Mouse (Mus musculus): Measurements from ENCODE around the gene Slc35g3. TPM values are rescaled to one million over a fixed set of nuclear protein-coding genes. Genes with fewer than 3 reads are reported as not detected.
"Not testable (repeated sequence)": the region's sequence is repeated elsewhere in the genome, so short reads cannot be mapped to it uniquely, and the experiment has no call there.

Gene Slc35g3
- polyA plus RNA-seq, 1 experiment from 2014 or later, result not detected

DNA sequence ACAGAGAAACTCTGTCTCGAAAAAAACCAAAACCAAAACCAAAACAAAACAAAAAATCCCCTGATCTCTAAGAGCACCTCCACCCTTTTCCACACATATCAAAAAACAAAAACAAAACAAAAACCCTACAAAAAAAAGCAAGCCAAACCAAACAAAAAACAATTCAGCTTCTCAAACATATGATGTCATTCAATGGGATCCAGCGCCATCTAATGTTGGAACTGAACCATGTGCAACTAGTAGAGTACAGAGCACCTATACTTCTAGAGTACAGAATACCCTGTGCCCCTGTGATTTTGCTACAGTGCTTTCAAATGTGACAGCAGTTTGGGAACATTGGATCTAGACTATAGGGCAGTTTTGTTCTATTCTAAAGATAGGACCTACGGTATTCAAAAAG lies 7.1 kb downstream of the Slc35g3 start:
- Histone ChIP-seq H3K27me3 (ENCODE audit: insufficient read depth, low read length) (no peaks in the 10 kb centered on the region), H3K27ac (ENCODE audit: low read depth) (no peak overlapping the region), H3K4me3 (ENCODE audit: low read depth, low read length) (no peak overlapping the region), H3K9me3 (ENCODE audit: low read length) (no peaks in the 10 kb centered on the region), H3K4me2 (ENCODE audit: low read depth, low read length) (peak overlapping the region; percentile 96; the same call in 1 of the 2 replicates), H3K4me1 (ENCODE audit: insufficient read depth) (peaks cover 39% of the 10 kb centered on the region), H3K36me3 (replicated peaks; ENCODE audit: insufficient read depth, low read length) (0 out of 2 replicates have a peak, but pooled peaks cover 5% of the 10 kb centered on the region), H3K9ac (replicated peaks) (no peak overlapping the region)
- 45% methylated on average over 3 of the region's 3 CpGs for WGBS (ENCODE audit: insufficient replicate concordance)
- DNase-seq, result no peak
- no peak for ATAC-seq
- TF ChIP-seq EP300 (IDR thresholded peaks at IDR 0.05; ENCODE audit: low read depth) (no peak), CTCF (IDR thresholded peaks at IDR 0.05; ENCODE audit: low read depth) (peak; percentile 84)

DNA sequence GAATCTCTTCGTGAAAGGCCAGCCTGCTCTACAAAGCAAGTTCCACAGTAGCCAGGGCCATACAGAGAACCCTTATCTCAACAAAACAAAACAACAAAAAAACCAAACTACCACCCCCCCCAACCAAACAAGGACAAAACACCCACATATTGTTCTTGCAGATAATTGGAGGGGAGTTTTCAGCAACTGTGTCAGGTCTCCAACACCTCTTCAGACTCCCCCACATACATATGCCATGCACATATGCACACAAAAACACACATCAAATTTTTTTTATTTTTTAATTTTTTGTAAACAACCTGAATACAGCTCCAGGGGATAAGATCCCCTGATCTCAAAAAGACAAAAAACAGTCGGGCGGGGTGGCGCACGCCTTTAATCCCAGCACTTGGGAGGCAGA lies 7.5 kb downstream of the Slc35g3 start:
- ATAC-seq (no peak), DNase-seq (no peak)
- WGBS (ENCODE audit: insufficient replicate concordance), result 72% methylated on average over 5 of the region's 5 CpGs
- Histone ChIP-seq H3K4me3 (ENCODE audit: low read depth, low read length) (no peak overlapping the region), H3K27ac (ENCODE audit: low read depth) (no peak overlapping the region), H3K27me3 (ENCODE audit: insufficient read depth, low read length) (no peaks in the 10 kb centered on the region), H3K4me1 (ENCODE audit: insufficient read depth) (peaks cover 36% of the 10 kb centered on the region), H3K4me2 (ENCODE audit: low read depth, low read length) (no peak overlapping the region), H3K9me3 (ENCODE audit: low read length) (no peaks in the 10 kb centered on the region), H3K36me3 (replicated peaks; ENCODE audit: insufficient read depth, low read length) (0 out of 2 replicates have a peak, but pooled peaks cover 5% of the 10 kb centered on the region), H3K9ac (replicated peaks) (no peak overlapping the region)
- TF ChIP-seq CTCF (IDR thresholded peaks at IDR 0.05; ENCODE audit: low read depth) (no peak), EP300 (IDR thresholded peaks at IDR 0.05; ENCODE audit: low read depth) (no peak)

DNA sequence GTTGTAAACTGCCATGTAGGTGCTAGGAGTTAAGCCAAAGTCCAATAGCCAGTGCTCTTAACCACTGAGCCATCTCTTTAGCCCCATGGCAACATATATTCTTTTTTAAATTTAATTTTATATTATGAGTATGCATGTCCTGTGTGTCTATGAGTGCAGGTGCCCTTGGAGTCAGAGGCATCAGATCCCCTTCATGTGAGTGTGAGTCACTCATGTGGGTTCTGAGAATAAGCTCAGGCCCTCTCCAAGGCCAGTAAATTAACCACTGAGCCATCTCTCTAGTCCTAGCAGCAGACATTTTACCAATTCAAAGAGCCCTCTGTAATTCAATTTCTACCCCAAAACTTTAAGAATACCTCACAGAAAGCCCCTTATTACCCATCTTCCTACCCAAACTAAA lies 9.1 kb downstream of the Slc35g3 start:
- H3K9ac ChIP-seq (replicated peaks), result 0 out of 2 replicates have a peak overlapping the region, but pooled peaks have one; percentile 12
- no peak for TF ChIP-seq CTCF (IDR thresholded peaks at IDR 0.05; ENCODE audit: low read depth)
- no peak for TF ChIP-seq EP300 (IDR thresholded peaks at IDR 0.05; ENCODE audit: low read depth)
- ATAC-seq, result no peak

DNA sequence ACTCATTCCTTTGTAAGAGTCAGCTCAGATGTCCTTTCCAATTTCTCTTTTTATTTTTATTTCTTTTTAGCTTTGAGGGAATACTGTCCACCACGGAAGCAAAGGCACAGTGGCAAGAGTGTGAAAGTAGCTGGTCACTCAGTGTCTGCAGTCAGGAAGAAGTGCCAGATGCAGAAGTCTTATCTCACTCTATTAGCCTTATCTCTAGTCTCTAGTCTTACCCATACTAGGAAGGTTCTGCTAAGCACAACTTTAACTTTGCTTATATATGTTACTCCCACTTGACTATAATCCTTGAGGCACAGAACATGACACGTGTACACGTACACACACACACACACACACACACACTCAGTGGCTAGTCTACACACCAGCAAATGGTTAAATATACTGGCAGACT lies 10.1 kb downstream of the Slc35g3 start:
- 38% methylated on average over 3 of the region's 3 CpGs for WGBS (ENCODE audit: insufficient replicate concordance)
- no peak overlapping the region for H3K27ac ChIP-seq (ENCODE audit: low read depth)
- TF ChIP-seq EP300 (IDR thresholded peaks at IDR 0.05; ENCODE audit: low read depth) (no peak), CTCF (IDR thresholded peaks at IDR 0.05; ENCODE audit: low read depth) (no peak)
- H3K4me3 ChIP-seq (ENCODE audit: low read depth, low read length), result no peak overlapping the region
- H3K27me3 ChIP-seq (ENCODE audit: insufficient read depth, low read length), result no peaks in the 10 kb centered on the region
- peaks cover 18% of the 10 kb centered on the region for H3K36me3 ChIP-seq (replicated peaks; ENCODE audit: insufficient read depth, low read length)
- peaks cover 29% of the 10 kb centered on the region for H3K4me1 ChIP-seq (ENCODE audit: insufficient read depth)
- DNase-seq, result no peak
- no peaks in the 10 kb centered on the region for H3K9me3 ChIP-seq (ENCODE audit: low read length)
- no peak for ATAC-seq
- H3K4me2 ChIP-seq (ENCODE audit: low read depth, low read length), result 0 out of 2 replicates have a peak overlapping the region, but pooled peaks have one; percentile 3
- H3K9ac ChIP-seq (replicated peaks), result no peak overlapping the region

More for the DNA sequence above, 9.1 kb downstream of the Slc35g3 start:
- no peak overlapping the region for H3K4me2 ChIP-seq (ENCODE audit: low read depth, low read length)
- H3K4me3 ChIP-seq (ENCODE audit: low read depth, low read length), result no peak overlapping the region
- H3K27ac ChIP-seq (ENCODE audit: low read depth), result no peak overlapping the region
- DNase-seq, result no peak
- H3K27me3 ChIP-seq (ENCODE audit: insufficient read depth, low read length), result no peaks in the 10 kb centered on the region
- peaks cover 36% of the 10 kb centered on the region for H3K4me1 ChIP-seq (ENCODE audit: insufficient read depth)
- H3K36me3 ChIP-seq (replicated peaks; ENCODE audit: insufficient read depth, low read length), result peaks cover 9% of the 10 kb centered on the region
- H3K9me3 ChIP-seq (ENCODE audit: low read length), result no peaks in the 10 kb centered on the region

DNA sequence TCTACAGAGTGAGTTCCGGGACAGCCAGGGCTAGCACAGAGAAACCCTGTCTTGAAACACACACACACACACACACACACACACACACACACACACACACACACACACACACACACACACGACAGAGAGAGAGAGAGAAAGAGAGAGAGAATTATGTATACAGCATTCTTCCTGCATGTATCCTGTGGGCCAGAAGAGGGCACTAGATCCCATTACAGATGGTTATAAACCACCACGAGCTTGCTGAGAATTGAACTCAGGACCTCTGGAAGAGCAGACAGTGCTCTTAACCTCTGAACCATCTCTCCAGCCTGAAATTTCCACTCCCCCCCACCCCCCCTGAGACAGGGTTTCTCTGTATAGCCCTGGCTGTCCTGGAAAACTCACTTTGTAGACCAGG lies 30.4 kb downstream of the Slc35g3 start:
- H3K4me3 ChIP-seq (ENCODE audit: low read depth, low read length); H3K4me2 ChIP-seq (ENCODE audit: low read depth, low read length); H3K4me1 ChIP-seq (ENCODE audit: insufficient read depth); H3K27me3 ChIP-seq (ENCODE audit: insufficient read depth, low read length); H3K9ac ChIP-seq (replicated peaks); H3K27ac ChIP-seq (ENCODE audit: low read depth); H3K9me3 ChIP-seq (ENCODE audit: low read length); DNase-seq; ATAC-seq: not testable (repeated sequence)
- H3K36me3 ChIP-seq (replicated peaks; ENCODE audit: insufficient read depth, low read length), result peaks cover 27% of the 10 kb centered on the region
- WGBS (ENCODE audit: insufficient replicate concordance), result 67% methylated on average over 3 of the region's 3 CpGs
- TF ChIP-seq CTCF (IDR thresholded peaks at IDR 0.05; ENCODE audit: low read depth), result peak; percentile 63

DNA sequence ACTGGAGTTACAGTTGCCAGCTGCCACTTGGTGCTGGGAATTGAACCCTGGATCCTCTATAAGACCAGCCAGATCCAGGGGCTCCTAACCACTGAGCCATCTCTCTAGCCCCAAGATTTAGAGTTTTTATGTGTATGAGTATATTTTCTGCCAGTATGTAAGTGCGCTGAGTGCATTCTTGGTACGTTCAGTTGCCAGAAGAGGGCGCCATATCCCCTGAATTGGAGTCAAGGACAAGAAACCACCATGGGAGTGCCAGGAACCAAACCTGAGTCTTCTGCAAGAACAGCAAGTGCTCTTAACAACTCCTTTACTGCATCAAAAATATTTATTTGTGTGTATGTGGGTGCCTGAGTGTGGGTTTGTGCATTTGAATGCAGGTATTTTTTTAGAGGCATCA lies 32.7 kb downstream of the Slc35g3 start:
- Histone ChIP-seq H3K36me3 (replicated peaks; ENCODE audit: insufficient read depth, low read length) (peaks cover 3% of the 10 kb centered on the region), H3K9ac (replicated peaks) (no peak overlapping the region), H3K9me3 (ENCODE audit: low read length) (no peaks in the 10 kb centered on the region), H3K4me2 (ENCODE audit: low read depth, low read length) (no peak overlapping the region), H3K4me1 (ENCODE audit: insufficient read depth) (no peaks in the 10 kb centered on the region), H3K27ac (ENCODE audit: low read depth) (no peak overlapping the region), H3K27me3 (ENCODE audit: insufficient read depth, low read length) (no peaks in the 10 kb centered on the region), H3K4me3 (ENCODE audit: low read depth, low read length) (no peak overlapping the region)
- WGBS (ENCODE audit: insufficient replicate concordance), result 34% methylated on average over 3 of the region's 3 CpGs
- ATAC-seq (no peak), DNase-seq (peak; percentile 82)
- TF ChIP-seq EP300 (IDR thresholded peaks at IDR 0.05; ENCODE audit: low read depth) (no peak), CTCF (IDR thresholded peaks at IDR 0.05; ENCODE audit: low read depth) (peak; percentile 82)

DNA sequence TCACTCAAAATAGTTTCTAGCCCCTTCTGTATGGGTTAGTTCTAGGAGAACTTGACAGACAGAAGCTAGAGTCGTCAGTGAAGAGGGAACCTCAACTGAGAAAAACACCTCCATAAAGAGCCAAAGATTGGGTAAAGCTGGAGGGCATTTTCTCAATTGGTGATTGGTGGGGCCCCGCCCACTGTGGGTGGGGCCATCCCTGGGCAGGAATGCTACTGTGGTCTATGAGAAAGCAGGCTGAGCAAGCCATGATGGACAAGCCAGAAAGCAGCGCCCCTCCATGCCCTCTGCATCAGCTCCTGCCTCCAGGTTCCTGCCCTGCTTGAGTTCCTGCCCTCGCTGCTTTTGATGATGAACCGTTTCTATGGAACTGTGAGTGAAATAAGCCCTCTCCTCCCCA lies 35.8 kb downstream of the Slc35g3 start:
- ATAC-seq (no peak), DNase-seq (peak; percentile 22)
- Histone ChIP-seq H3K4me3 (ENCODE audit: low read depth, low read length) (no peak overlapping the region), H3K27me3 (ENCODE audit: insufficient read depth, low read length) (no peaks in the 10 kb centered on the region), H3K36me3 (replicated peaks; ENCODE audit: insufficient read depth, low read length) (no peaks in the 10 kb centered on the region), H3K27ac (ENCODE audit: low read depth) (no peak overlapping the region), H3K4me2 (ENCODE audit: low read depth, low read length) (no peak overlapping the region), H3K9me3 (ENCODE audit: low read length) (no peaks in the 10 kb centered on the region), H3K9ac (replicated peaks) (no peak overlapping the region), H3K4me1 (ENCODE audit: insufficient read depth) (no peaks in the 10 kb centered on the region)
- TF ChIP-seq CTCF (IDR thresholded peaks at IDR 0.05; ENCODE audit: low read depth), result no peak
- TF ChIP-seq EP300 (IDR thresholded peaks at IDR 0.05; ENCODE audit: low read depth), result no peak
- 38% methylated on average over 5 of the region's 5 CpGs for WGBS (ENCODE audit: insufficient replicate concordance)

All from liver, postnatal 0 days (tissue).